Comparison of ENCODE assay signal across 8 mouse cellular contexts in genomic region chr11:102276411-102276915, GRCm38 (mm10). TPM values are rescaled to one million over a fixed set of nuclear protein-coding genes. Genes with fewer than 3 reads are reported as not detected.
DNase-seq lines count a peak whose midpoint lies in the region; ATAC-seq lines count a peak whose summit lies in the region.

No protein-coding gene starts in this region.

- no peak overlapping the region for H3K27ac ChIP-seq in forebrain, embryonic 11.5 days (ENCODE audit: low read depth, low read length)
- H3K27ac ChIP-seq in kidney, embryonic 16.5 days (ENCODE audit: low read length) = no peak overlapping the region

- H3K27me3 ChIP-seq in forebrain, embryonic 11.5 days (ENCODE audit: control insufficient read depth, insufficient read depth, low read length) = peaks cover 7% of the 10 kb centered on the region; the same call in 1 of the 2 replicates
- H3K27me3 ChIP-seq in kidney, embryonic 16.5 days (ENCODE audit: insufficient read depth, low read length) = no peaks in the 10 kb centered on the region

- 1% methylated on average over 33 of the region's 33 CpGs for WGBS in forebrain, embryonic 11.5 days
- WGBS in kidney, embryonic 16.5 days = 1% methylated on average over 33 of the region's 33 CpGs

- no peaks in the 10 kb centered on the region for H3K36me3 ChIP-seq in forebrain, embryonic 11.5 days (ENCODE audit: control insufficient read depth, insufficient read depth, low read length)
- no peaks in the 10 kb centered on the region for H3K36me3 ChIP-seq in kidney, embryonic 16.5 days (ENCODE audit: insufficient read depth, low read length)

- H3K9me3 ChIP-seq in forebrain, embryonic 11.5 days (ENCODE audit: control insufficient read depth, low read length) = no peaks in the 10 kb centered on the region
- no peaks in the 10 kb centered on the region for H3K9me3 ChIP-seq in kidney, embryonic 16.5 days (ENCODE audit: low read length)

- H3K4me3 ChIP-seq in forebrain, embryonic 11.5 days (ENCODE audit: low read depth, low read length) = peak overlapping the region; percentile 23
- H3K4me3 ChIP-seq in kidney, embryonic 16.5 days (ENCODE audit: low read length) = peak overlapping the region; percentile 44

- peak overlapping the region; percentile 48 for H3K9ac ChIP-seq in forebrain, embryonic 11.5 days (ENCODE audit: low read length)
- H3K9ac ChIP-seq in kidney, embryonic 16.5 days (replicated peaks; ENCODE audit: low read length) = peak overlapping the region; percentile 48

- peak; percentile 34 to 46 for DNase-seq in left cerebral cortex, adult 18-20 months (ENCODE audit: low spot score in 2 of 2)
- no peak for DNase-seq in left cerebral cortex, adult 11 months (ENCODE audit: low spot score)
- DNase-seq in adrenal gland, postnatal 25 days = peak; percentile 51
- peak; percentile 79 for DNase-seq in forebrain, embryonic 11.5 days (ENCODE audit: low spot score)
- DNase-seq in mesoderm, embryonic 11.5 days (ENCODE audit: low read depth, low spot score) = peak; percentile 55
- DNase-seq in gastrocnemius, postnatal 10 days = no peak

- peak; percentile 53; the same call in 1 of the 2 replicates for ATAC-seq in forebrain, embryonic 11.5 days (replicated peaks; ENCODE audit: low FRiP score)
- ATAC-seq in kidney, embryonic 16.5 days (ENCODE audit: low FRiP score, low TSS enrichment) = peak; percentile 94
- no peak for ATAC-seq in activated CD4-positive, CD25-positive, alpha-beta regulatory T cell, adult 4 months

- peaks cover 5% of the 10 kb centered on the region; the same call in 1 of the 2 replicates for H3K4me1 ChIP-seq in forebrain, embryonic 11.5 days (replicated peaks; ENCODE audit: control insufficient read depth, insufficient read depth, low read length)
- H3K4me1 ChIP-seq in kidney, embryonic 16.5 days (ENCODE audit: insufficient read depth, low read length) = peaks cover 12% of the 10 kb centered on the region

- H3K4me2 ChIP-seq in forebrain, embryonic 11.5 days (ENCODE audit: low read depth, low read length, severe bottlenecking) = peak overlapping the region; percentile 63
- peak overlapping the region; percentile 67 for H3K4me2 ChIP-seq in kidney, embryonic 16.5 days (replicated peaks; ENCODE audit: low read depth, low read length)

RNA-seq across cellular contexts. Expression of gene Asb16, which starts 7.9 kb away (rescaled TPM):
- 1 to 10 TPM; 2.2 to 2.9 TPM for total RNA-seq in left cerebral cortex, adult 18-20 months (2021)
- total RNA-seq in adrenal gland, postnatal 25 days (2021) = 0.36 TPM in 1 of 2 replicates, not detected in the other
- not detected in 2 replicates for polyA plus RNA-seq in forebrain, embryonic 11.5 days (2014; fragmentation: Nextera tagmentation; extraction: Ambion mirVana)
- polyA plus RNA-seq in kidney, embryonic 16.5 days (2015; fragmentation: Nextera tagmentation; extraction: Ambion mirVana) = not detected in 2 replicates
- 10 to 100 TPM; 48.7 to 54.4 TPM for total RNA-seq in gastrocnemius, postnatal 10 days (2021)
- not detected for polyA plus RNA-seq in activated CD4-positive, CD25-positive, alpha-beta regulatory T cell, adult 4 months (2017; shearing (Covaris generic))

RNA-seq across cellular contexts. Expression of gene Tmub2, which starts 8.3 kb away (rescaled TPM):
- 10 to 100 TPM; 65.1 to 71.0 TPM for total RNA-seq in left cerebral cortex, adult 18-20 months (2021)
- 50.6 and 63.0 TPM in 2 replicates for total RNA-seq in adrenal gland, postnatal 25 days (2021)
- 50.0 and 58.5 TPM in 2 replicates for polyA plus RNA-seq in forebrain, embryonic 11.5 days (2014; fragmentation: Nextera tagmentation; extraction: Ambion mirVana)
- 64.4 and 66.7 TPM in 2 replicates for polyA plus RNA-seq in kidney, embryonic 16.5 days (2015; fragmentation: Nextera tagmentation; extraction: Ambion mirVana)
- total RNA-seq in gastrocnemius, postnatal 10 days (2021) = 10 to 100 TPM; 15.7 to 18.9 TPM
- polyA plus RNA-seq in activated CD4-positive, CD25-positive, alpha-beta regulatory T cell, adult 4 months (2017; shearing (Covaris generic)) = 10 to 100 TPM; 54.5 to 58.3 TPM

RNA-seq across cellular contexts. Expression of gene Atxn7l3, which starts 20.0 kb away (rescaled TPM):
- 100 to 1,000 TPM; 224 to 230 TPM for total RNA-seq in left cerebral cortex, adult 18-20 months (2021)
- total RNA-seq in adrenal gland, postnatal 25 days (2021) = 53.6 and 62.4 TPM in 2 replicates
- 20.8 and 21.7 TPM in 2 replicates for polyA plus RNA-seq in forebrain, embryonic 11.5 days (2014; fragmentation: Nextera tagmentation; extraction: Ambion mirVana)
- polyA plus RNA-seq in kidney, embryonic 16.5 days (2015; fragmentation: Nextera tagmentation; extraction: Ambion mirVana) = 12.4 and 13.3 TPM in 2 replicates
- 10 to 100 TPM; 20.8 to 25.5 TPM for total RNA-seq in gastrocnemius, postnatal 10 days (2021)
- polyA plus RNA-seq in activated CD4-positive, CD25-positive, alpha-beta regulatory T cell, adult 4 months (2017; shearing (Covaris generic)) = 1 to 10 TPM; 7.5 to 8.3 TPM

RNA-seq across cellular contexts. Expression of gene BC030867, which starts 27.8 kb away (rescaled TPM):
- 1 to 10 TPM; 1.0 to 2.3 TPM for total RNA-seq in left cerebral cortex, adult 18-20 months (2021)
- 1.3 and 1.5 TPM in 2 replicates for total RNA-seq in adrenal gland, postnatal 25 days (2021)
- 23.5 and 26.6 TPM in 2 replicates for polyA plus RNA-seq in forebrain, embryonic 11.5 days (2014; fragmentation: Nextera tagmentation; extraction: Ambion mirVana)
- polyA plus RNA-seq in kidney, embryonic 16.5 days (2015; fragmentation: Nextera tagmentation; extraction: Ambion mirVana) = 21.2 and 24.6 TPM in 2 replicates
- total RNA-seq in gastrocnemius, postnatal 10 days (2021) = 1 to 10 TPM in 1 of 2 experiments, under 1 TPM in 1; 0.99 to 1.2 TPM
- 1 to 10 TPM; 2.0 to 3.8 TPM for polyA plus RNA-seq in activated CD4-positive, CD25-positive, alpha-beta regulatory T cell, adult 4 months (2017; shearing (Covaris generic))

RNA-seq across cellular contexts. Expression of gene Ubtf, which starts 43.1 kb away (rescaled TPM):
- total RNA-seq in left cerebral cortex, adult 18-20 months (2021) = 100 to 1,000 TPM; 123 to 140 TPM
- total RNA-seq in adrenal gland, postnatal 25 days (2021) = 113 and 116 TPM in 2 replicates
- polyA plus RNA-seq in forebrain, embryonic 11.5 days (2014; fragmentation: Nextera tagmentation; extraction: Ambion mirVana) = 109 and 111 TPM in 2 replicates
- 94.7 and 97.3 TPM in 2 replicates for polyA plus RNA-seq in kidney, embryonic 16.5 days (2015; fragmentation: Nextera tagmentation; extraction: Ambion mirVana)
- 10 to 100 TPM; 56.0 to 64.8 TPM for total RNA-seq in gastrocnemius, postnatal 10 days (2021)
- polyA plus RNA-seq in activated CD4-positive, CD25-positive, alpha-beta regulatory T cell, adult 4 months (2017; shearing (Covaris generic)) = 10 to 100 TPM; 37.4 to 49.6 TPM

Comparison
In these comparisons a context has a peak if more than half of its experiments do, and no peak if none do; other contexts are left out.
1. DNase-seq: peak in left cerebral cortex, adult 18-20 months (2 of 2), adrenal gland, postnatal 25 days (single experiment), forebrain, embryonic 11.5 days (single experiment) and mesoderm, embryonic 11.5 days (single experiment); none in left cerebral cortex, adult 11 months (single experiment) and gastrocnemius, postnatal 10 days (single experiment).
2. RNA of gene Asb16, which starts 7.9 kb away (total RNA-seq): 48.7 to 54.4 TPM in gastrocnemius, postnatal 10 days; 2.2 to 2.9 TPM in left cerebral cortex, adult 18-20 months and 0.36 TPM in adrenal gland, postnatal 25 days; every median in the first group is over 10 times any median in the second.